Mouse (Mus musculus): ENCODE measurements at regions not wholly inside any gene's neighbourhood (a gene's known extent, or its start where the extent isn't known, plus 50 kb on each side); places are given as distances from the start of the nearest gene placed in this dataset.
A peak's percentile ranks its signal among the peaks of the same experiment; 100 is the strongest.

DNA sequence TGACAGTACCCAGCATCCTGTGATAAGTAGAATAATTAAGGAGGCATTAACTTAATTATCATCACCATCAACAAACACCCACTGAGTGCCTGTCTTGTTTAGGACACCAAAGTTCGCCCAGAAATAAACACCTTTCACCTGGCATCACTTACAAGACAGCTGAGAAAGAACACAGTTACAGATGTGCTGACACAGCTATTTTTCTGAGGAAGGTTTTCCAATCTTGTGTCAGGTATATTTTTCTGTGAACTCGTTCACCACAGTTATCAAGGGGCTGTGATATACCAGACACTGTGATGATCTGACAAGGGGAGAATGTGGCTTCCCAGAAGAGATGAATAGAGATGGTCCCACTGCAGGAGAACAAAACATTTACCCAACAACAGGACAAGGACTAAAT, 311.1 kb downstream of the Pik3r1 start:
- Histone ChIP-seq H3K27me3 (replicated peaks) (no peaks in the 10 kb centered on the region), H3K36me3 (no peaks in the 10 kb centered on the region), H3K9ac (no peak overlapping the region), H3K9me3 (no peaks in the 10 kb centered on the region), H3K4me1 (no peaks in the 10 kb centered on the region), H3K4me2 (replicated peaks) (no peak overlapping the region), H3K27ac (no peak overlapping the region), H3K4me3 (no peak overlapping the region)
- 64% methylated on average over 2 of the region's 2 CpGs for WGBS
- ATAC-seq (ENCODE audit: low FRiP score, low read depth) = no peak

DNA sequence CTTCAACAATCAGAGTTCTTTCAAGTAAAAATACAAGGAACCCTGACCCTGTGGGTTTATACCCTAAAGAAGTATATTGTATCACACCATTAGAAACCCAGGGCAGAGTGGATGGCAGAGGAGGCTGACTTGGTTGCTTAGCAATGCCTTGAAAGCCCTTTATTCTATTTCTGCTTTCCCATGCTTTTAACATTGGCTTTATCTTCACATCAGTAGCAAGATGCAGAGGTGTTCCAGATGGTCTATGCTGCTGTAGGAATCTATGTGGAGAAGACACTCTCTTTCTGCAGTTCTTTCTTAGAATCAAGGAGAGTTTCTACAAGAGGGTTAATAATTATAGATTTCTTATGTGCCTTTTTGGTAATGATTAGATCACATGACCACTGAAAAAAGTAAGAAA, 313.7 kb downstream of the Pik3r1 start:
- no peak overlapping the region for H3K4me2 ChIP-seq (replicated peaks)
- no peaks in the 10 kb centered on the region for H3K9me3 ChIP-seq
- no peak overlapping the region for H3K27ac ChIP-seq
- no peak overlapping the region for H3K9ac ChIP-seq
- H3K4me1 ChIP-seq = no peaks in the 10 kb centered on the region
- H3K36me3 ChIP-seq = no peaks in the 10 kb centered on the region
- no peak for ATAC-seq (ENCODE audit: low FRiP score, low read depth)
- no peak overlapping the region for H3K4me3 ChIP-seq
- no peaks in the 10 kb centered on the region for H3K27me3 ChIP-seq (replicated peaks)

DNA sequence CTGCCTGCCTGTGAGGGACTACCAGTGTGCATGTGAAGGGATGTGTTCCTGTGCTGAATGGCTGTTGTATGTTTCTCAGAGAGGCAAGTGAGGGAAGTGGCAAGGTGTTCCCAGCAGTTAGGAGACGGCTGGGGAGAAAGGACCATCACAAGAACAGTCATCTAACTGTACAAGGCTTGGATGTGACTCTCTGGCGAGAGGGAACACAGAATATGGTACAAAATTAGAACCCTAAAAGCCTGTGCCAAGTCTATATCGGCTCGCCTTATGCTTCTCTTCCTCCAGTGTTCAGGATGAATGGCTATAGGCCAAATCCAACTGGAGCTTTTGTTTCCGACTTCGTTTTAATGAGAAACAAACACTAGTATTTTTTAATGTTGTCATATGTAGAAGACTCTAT, 317.5 kb downstream of the Pik3r1 start:
- no peaks in the 10 kb centered on the region for H3K4me1 ChIP-seq
- H3K27me3 ChIP-seq (replicated peaks) = no peaks in the 10 kb centered on the region
- no peak overlapping the region for H3K9ac ChIP-seq
- H3K36me3 ChIP-seq = no peaks in the 10 kb centered on the region
- WGBS = 92% methylated on average over 6 of the region's 6 CpGs
- H3K27ac ChIP-seq = no peak overlapping the region
- H3K4me2 ChIP-seq (replicated peaks) = no peak overlapping the region
- H3K4me3 ChIP-seq = no peak overlapping the region
- H3K9me3 ChIP-seq = no peaks in the 10 kb centered on the region
- no peak for ATAC-seq (ENCODE audit: low FRiP score, low read depth)

DNA sequence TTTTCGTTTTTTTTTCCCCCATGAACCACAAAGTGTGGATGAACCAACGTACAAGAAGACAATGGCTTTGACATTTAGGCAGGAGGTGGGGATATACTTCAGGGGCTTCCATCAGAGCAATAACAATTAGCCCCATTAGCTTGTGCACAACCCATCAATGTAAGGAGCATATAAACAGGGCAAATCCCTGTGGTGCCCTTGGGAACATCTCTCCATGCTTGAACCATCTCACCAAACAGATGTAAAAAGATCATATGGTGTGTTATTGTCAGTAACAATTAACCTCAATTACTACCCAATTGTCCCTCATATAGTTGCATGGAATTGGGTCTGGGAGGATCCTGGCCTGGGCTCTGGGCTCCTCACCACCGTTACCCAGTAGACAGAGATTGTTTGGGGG, 328.5 kb downstream of the Pik3r1 start:
- Histone ChIP-seq H3K36me3 (no peaks in the 10 kb centered on the region), H3K4me3 (no peak overlapping the region), H3K9me3 (no peaks in the 10 kb centered on the region), H3K27me3 (replicated peaks) (no peaks in the 10 kb centered on the region), H3K9ac (no peak overlapping the region), H3K27ac (no peak overlapping the region), H3K4me2 (replicated peaks) (no peak overlapping the region), H3K4me1 (no peaks in the 10 kb centered on the region)
- 0 out of 2 replicates have a peak, but pooled peaks have one; percentile 56 for ATAC-seq (ENCODE audit: low FRiP score, low read depth)
- 18% methylated on average over 3 of the region's 3 CpGs for WGBS

DNA sequence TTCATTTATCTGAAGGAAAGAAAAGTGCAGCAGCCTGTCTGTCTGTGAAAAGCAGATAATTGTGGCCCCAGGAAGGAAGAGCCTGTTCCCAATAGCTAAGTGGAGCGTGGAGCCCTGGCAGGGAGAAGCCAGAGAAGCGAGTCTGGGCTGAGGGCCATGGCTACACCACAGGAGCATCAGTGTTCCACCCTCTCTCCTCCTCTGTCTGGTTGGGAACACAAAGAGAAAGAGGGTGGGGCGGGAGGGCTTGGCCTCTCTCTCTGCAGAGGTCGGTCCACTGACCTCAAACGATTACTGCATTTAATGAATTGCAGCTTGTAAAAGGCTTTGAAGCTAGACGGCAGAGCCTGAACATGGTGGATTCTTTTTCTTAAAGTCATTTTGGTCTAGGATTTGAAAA, 329.0 kb downstream of the Pik3r1 start:
- 18% methylated on average over 6 of the region's 6 CpGs for WGBS
- Histone ChIP-seq H3K9ac (no peak overlapping the region), H3K27ac (no peak overlapping the region), H3K4me3 (no peak overlapping the region), H3K36me3 (no peaks in the 10 kb centered on the region), H3K4me1 (no peaks in the 10 kb centered on the region), H3K27me3 (replicated peaks) (no peaks in the 10 kb centered on the region), H3K4me2 (replicated peaks) (no peak overlapping the region), H3K9me3 (no peaks in the 10 kb centered on the region)
- 0 out of 2 replicates have a peak, but pooled peaks have one; percentile 33 for ATAC-seq (ENCODE audit: low FRiP score, low read depth)

DNA sequence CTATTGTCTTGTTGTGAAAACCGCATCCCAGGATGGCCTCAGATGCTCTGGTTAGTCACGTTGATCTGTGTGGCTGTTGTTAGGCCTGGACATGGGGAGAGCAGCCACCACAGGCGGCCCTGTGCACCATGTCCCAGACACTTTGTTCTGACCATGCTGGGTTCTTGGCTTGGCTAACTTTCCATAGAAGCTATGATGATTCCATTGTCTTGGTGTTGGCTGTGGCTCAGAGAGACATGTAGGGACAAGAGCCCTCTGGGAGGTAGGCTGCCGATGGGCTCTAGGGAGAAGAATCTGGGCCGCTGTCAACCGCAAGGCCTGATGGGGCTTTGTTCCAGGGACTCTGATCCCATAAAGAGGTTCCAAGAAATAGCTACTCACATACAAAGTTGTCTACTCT, 334.9 kb downstream of the Pik3r1 start:
- Histone ChIP-seq H3K27me3 (replicated peaks) (no peaks in the 10 kb centered on the region), H3K36me3 (no peaks in the 10 kb centered on the region), H3K4me1 (no peaks in the 10 kb centered on the region), H3K4me2 (replicated peaks) (no peak overlapping the region), H3K27ac (no peak overlapping the region), H3K9me3 (no peaks in the 10 kb centered on the region), H3K9ac (no peak overlapping the region), H3K4me3 (no peak overlapping the region)
- 94% methylated on average over 6 of the region's 6 CpGs for WGBS
- no peak for ATAC-seq (ENCODE audit: low FRiP score, low read depth)

DNA sequence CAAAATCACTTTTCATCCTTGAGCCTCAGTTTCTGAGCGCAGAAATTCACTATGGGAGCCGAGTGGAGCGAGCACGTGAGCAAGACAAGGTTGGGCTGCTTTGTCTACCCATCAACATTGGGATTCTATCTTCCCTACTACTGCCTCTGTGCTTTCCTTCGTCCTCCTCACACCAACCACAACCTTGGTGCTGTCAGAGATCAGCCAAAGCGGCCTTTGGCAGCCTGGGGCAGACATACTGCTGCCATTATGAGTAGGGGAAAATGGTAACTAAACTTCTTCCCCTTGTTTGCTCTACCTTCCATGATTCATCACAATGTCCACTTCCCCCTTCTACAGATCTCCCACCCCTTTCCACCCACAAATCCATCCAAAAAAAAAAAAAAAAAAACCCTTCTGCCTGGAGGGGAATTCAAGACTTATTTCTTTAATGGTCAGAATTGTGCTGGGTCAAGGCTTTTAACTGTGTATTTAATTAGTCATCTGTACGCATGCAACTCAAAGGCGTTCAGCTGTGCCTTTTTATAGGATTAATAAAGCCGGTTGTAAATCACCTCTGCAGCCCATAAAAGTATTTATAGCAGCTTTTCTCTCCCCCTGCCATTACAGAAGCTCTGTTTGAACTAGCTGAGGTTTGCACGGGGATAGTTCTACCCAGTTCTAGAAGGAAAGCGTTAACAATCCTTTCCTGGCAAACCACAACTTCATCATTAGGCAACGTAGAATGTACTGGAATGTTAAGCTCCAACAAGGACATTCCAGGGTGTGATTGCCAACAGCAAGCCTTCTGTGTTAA, 340.4 kb downstream of the Pik3r1 start:
- Histone ChIP-seq H3K4me1 (no peaks in the 10 kb centered on the region), H3K27me3 (replicated peaks) (no peaks in the 10 kb centered on the region), H3K36me3 (no peaks in the 10 kb centered on the region), H3K4me3 (no peak overlapping the region), H3K9me3 (no peaks in the 10 kb centered on the region), H3K9ac (no peak overlapping the region), H3K4me2 (replicated peaks) (no peak overlapping the region), H3K27ac (no peak overlapping the region)
- WGBS = 56% methylated on average over 12 of the region's 12 CpGs
- no peak for ATAC-seq (ENCODE audit: low FRiP score, low read depth)

DNA sequence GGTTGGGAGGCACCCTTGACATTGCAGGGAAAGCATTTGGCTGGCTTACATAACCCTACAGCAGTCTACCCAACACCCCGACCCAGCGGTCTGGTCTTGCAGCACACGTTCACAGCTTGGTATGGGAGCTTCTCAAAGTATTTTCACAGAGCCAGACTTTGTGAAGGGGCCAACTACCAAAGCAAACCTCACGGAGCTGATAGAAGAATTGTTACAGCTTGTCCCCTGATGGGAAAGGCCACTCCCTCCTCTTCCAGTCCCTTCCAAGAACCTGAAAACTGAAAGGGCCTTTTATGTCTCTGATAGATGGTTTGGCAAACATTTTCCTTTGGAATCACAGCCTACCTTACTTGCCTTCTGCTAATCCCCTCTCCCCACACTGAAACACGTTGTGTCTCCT, 341.6 kb downstream of the Pik3r1 start:
- Histone ChIP-seq H3K4me3 (no peak overlapping the region), H3K4me1 (no peaks in the 10 kb centered on the region), H3K27ac (no peak overlapping the region), H3K36me3 (no peaks in the 10 kb centered on the region), H3K9ac (no peak overlapping the region), H3K9me3 (no peaks in the 10 kb centered on the region), H3K27me3 (replicated peaks) (no peaks in the 10 kb centered on the region), H3K4me2 (replicated peaks) (no peak overlapping the region)
- ATAC-seq (ENCODE audit: low FRiP score, low read depth) = no peak
- 50% methylated on average over 5 of the region's 5 CpGs for WGBS

DNA sequence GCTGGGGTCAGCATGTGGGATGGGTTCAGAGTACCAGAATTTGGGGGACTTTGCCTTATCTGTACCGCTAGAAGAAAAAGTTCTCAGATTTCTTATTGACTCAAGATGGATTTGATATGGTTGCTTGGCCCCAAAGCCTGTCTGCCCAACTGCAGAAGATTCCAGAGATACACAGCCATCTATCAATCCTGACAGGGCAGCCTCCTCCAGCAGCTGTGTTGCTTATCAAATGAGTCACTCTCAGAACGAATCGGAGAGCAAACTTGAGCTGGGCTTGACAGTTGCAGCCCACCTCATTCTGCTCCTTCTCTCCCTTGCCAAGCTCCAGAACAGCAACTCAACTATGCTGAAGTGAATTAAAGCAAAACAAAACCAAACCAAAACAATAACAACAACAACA, 345.9 kb downstream of the Pik3r1 start:
- H3K27ac ChIP-seq = no peak overlapping the region
- no peaks in the 10 kb centered on the region for H3K4me1 ChIP-seq
- no peak overlapping the region for H3K4me2 ChIP-seq (replicated peaks)
- ATAC-seq (ENCODE audit: low FRiP score, low read depth) = no peak
- H3K27me3 ChIP-seq (replicated peaks) = no peaks in the 10 kb centered on the region
- no peak overlapping the region for H3K9ac ChIP-seq
- no peak overlapping the region for H3K4me3 ChIP-seq
- H3K9me3 ChIP-seq = no peaks in the 10 kb centered on the region
- WGBS = 85% methylated on average over 3 of the region's 3 CpGs
- H3K36me3 ChIP-seq = no peaks in the 10 kb centered on the region

DNA sequence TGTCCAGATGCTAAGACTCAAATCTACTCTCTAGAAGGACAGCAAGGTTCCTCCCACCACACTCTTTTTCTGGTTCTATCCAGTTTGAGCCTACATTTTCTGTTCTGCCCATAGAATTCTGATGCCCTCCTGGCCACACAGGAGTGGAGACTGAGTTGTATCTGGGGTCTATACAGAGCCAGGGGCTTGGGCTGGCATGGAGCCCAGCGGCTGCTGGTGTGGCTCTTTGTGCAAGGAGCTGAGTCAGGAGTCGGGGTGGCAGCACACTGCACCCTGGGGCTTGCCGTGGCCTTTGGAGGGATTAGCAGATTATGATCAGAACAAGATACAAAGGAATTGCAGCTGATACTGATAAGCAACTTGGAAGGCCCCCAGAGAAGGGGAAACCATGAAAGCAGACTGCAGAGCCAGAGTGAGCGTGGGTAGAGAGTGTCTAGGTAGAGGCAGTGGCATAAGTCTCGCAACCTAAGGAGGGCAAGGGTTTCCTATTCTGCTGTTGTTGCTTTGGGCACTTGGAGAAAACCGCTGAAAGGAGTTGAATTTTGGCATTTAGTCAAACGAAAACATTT, 348.5 kb downstream of the Pik3r1 start:
- H3K36me3 ChIP-seq = no peaks in the 10 kb centered on the region
- no peaks in the 10 kb centered on the region for H3K4me1 ChIP-seq
- 93% methylated on average over 7 of the region's 7 CpGs for WGBS
- no peaks in the 10 kb centered on the region for H3K27me3 ChIP-seq (replicated peaks)
- no peak overlapping the region for H3K4me3 ChIP-seq
- H3K4me2 ChIP-seq (replicated peaks) = no peak overlapping the region
- no peak overlapping the region for H3K27ac ChIP-seq
- no peaks in the 10 kb centered on the region for H3K9me3 ChIP-seq
- H3K9ac ChIP-seq = no peak overlapping the region
- no peak for ATAC-seq (ENCODE audit: low FRiP score, low read depth)

DNA sequence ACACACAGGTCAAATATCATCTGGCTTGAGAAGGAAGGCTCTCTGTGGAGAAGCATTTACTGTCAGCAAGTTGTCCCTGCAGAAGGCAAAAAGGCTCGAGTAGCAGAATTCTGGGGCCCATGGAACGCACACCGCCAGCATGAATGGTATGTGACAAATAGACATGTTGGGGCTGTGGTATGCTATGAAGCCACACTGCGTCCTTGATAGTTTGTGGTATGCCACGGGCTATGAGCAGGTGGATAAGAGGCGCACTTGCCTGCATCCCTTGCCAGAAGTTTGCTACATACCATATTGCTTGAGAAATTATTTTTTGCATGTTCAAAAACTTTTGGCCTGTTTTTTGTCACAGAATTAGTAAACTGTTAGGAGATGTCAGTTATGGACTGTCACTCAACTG, 349.7 kb downstream of the Pik3r1 start:
- WGBS = 87% methylated on average over 6 of the region's 6 CpGs
- ATAC-seq (ENCODE audit: low FRiP score, low read depth) = no peak

DNA sequence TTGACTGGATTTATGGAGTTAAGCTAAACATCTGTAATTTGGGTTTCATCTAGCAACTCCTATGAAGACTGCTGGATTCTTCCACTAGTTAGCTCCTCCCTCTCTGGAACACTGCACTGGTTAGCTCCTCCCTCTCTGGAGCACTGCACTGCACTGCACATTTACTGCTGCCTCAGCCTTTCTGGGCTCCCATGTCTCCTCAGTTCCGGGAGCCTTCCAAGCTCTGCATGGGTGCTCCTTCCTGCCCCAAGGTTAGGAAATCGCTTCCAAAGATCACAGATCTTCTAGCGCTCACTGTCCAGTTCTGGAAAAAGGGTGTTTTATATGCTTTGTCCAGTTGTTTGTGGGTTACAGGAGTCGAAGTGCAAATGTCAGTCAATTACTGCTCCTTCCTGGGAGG, 359.1 kb downstream of the Pik3r1 start:
- Histone ChIP-seq H3K4me3 (no peak overlapping the region), H3K27ac (no peak overlapping the region), H3K4me2 (replicated peaks) (no peak overlapping the region), H3K4me1 (no peaks in the 10 kb centered on the region), H3K27me3 (replicated peaks) (no peaks in the 10 kb centered on the region), H3K9ac (no peak overlapping the region), H3K9me3 (no peaks in the 10 kb centered on the region), H3K36me3 (no peaks in the 10 kb centered on the region)
- WGBS = 79% methylated on average over 4 of the region's 4 CpGs
- ATAC-seq (ENCODE audit: low FRiP score, low read depth) = no peak

More for the DNA sequence above, 349.7 kb downstream of the Pik3r1 start:
- Histone ChIP-seq H3K27ac (no peak overlapping the region), H3K27me3 (replicated peaks) (no peaks in the 10 kb centered on the region), H3K9me3 (no peaks in the 10 kb centered on the region), H3K36me3 (no peaks in the 10 kb centered on the region), H3K9ac (no peak overlapping the region), H3K4me2 (replicated peaks) (no peak overlapping the region), H3K4me1 (no peaks in the 10 kb centered on the region), H3K4me3 (no peak overlapping the region)

DNA sequence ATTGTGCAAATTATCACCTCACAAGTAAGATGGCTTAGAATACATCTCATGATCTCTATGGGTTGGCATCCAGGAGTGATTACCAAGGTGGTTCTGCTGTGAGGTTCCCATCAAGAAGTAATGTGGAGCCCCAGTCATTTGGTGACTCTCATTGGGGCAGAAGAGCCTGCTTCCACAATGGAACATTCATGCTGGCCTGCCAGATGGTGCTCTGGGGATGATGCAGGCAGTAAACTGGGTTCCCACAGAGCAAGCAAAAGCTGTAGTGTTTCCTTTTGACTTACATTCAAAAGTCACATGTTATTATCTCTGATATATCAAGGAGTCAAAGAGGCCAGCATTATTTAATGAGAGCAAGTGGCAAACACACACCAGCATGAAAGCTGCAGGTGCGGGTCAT, 360.4 kb downstream of the Pik3r1 start:
- no peak overlapping the region for H3K4me2 ChIP-seq (replicated peaks)
- no peaks in the 10 kb centered on the region for H3K36me3 ChIP-seq
- H3K9me3 ChIP-seq = no peaks in the 10 kb centered on the region
- WGBS = 92% methylated on average over 1 of the region's 1 CpGs
- no peak for ATAC-seq (ENCODE audit: low FRiP score, low read depth)
- H3K27me3 ChIP-seq (replicated peaks) = no peaks in the 10 kb centered on the region
- H3K4me3 ChIP-seq = no peak overlapping the region
- no peaks in the 10 kb centered on the region for H3K4me1 ChIP-seq
- no peak overlapping the region for H3K9ac ChIP-seq
- H3K27ac ChIP-seq = no peak overlapping the region

Measured in neural tube, embryonic 12.5 days (tissue).